Mouse (Mus musculus): ENCODE results near the gene Gmpr. TPM values are rescaled to one million over a fixed set of nuclear protein-coding genes. Genes with fewer than 3 reads are reported as not detected.

Gmpr gene
- polyA plus RNA-seq (2015; fragmentation: Nextera tagmentation; extraction: Ambion mirVana): 180 and 185 TPM in 2 replicates

GRCm38 (mm10) chr13:45507274-45508229, at the start of gene Gmpr:
Gene Gmpr (plus strand): TSS chr13:45507444.
- Histone ChIP-seq H3K4me1 (replicated peaks) (peaks cover 39% of the 10 kb centered on the region), H3K36me3 (no peaks in the 10 kb centered on the region), H3K27me3 (no peaks in the 10 kb centered on the region), H3K9ac (peak within 1 kb of the TSS; percentile 73), H3K9me3 (replicated peaks) (no peaks in the 10 kb centered on the region), H3K4me2 (peak within 1 kb of the TSS; percentile 71), H3K4me3 (peak within 1 kb of the TSS; percentile 60), H3K27ac (peak within 1 kb of the TSS; percentile 89)
- WGBS: under 1% methylated on average over 58 of the region's 63 CpGs
- peak; percentile 84 for ATAC-seq (replicated peaks; ENCODE audit: insufficient number of reproducible peaks, insufficient read depth, low FRiP score, low read depth)

GRCm38 (mm10) chr13:45457459-45457858, 49.8 kb upstream of the Gmpr start:
- no peaks in the 10 kb centered on the region for H3K36me3 ChIP-seq
- no peaks in the 10 kb centered on the region for H3K9me3 ChIP-seq (replicated peaks)
- no peak overlapping the region for H3K4me2 ChIP-seq
- no peaks in the 10 kb centered on the region for H3K27me3 ChIP-seq
- WGBS: 70% methylated on average over 7 of the region's 7 CpGs
- H3K9ac ChIP-seq: no peak overlapping the region
- H3K4me1 ChIP-seq (replicated peaks): peaks cover 26% of the 10 kb centered on the region
- no peak overlapping the region for H3K27ac ChIP-seq
- no peak overlapping the region for H3K4me3 ChIP-seq
- no peak for ATAC-seq (replicated peaks; ENCODE audit: insufficient number of reproducible peaks, insufficient read depth, low FRiP score, low read depth)

- H3K9me3 ChIP-seq (replicated peaks): no peaks in the 10 kb centered on the region
- H3K36me3 ChIP-seq: no peaks in the 10 kb centered on the region
- WGBS: 88% methylated on average over 3 of the region's 3 CpGs
- peaks cover 10% of the 10 kb centered on the region for H3K4me1 ChIP-seq (replicated peaks)
- no peak overlapping the region for H3K4me2 ChIP-seq
- no peaks in the 10 kb centered on the region for H3K27me3 ChIP-seq
- H3K27ac ChIP-seq: no peak overlapping the region
- no peak for ATAC-seq (replicated peaks; ENCODE audit: insufficient number of reproducible peaks, insufficient read depth, low FRiP score, low read depth)
- no peak overlapping the region for H3K4me3 ChIP-seq
- no peak overlapping the region for H3K9ac ChIP-seq
Measured at GRCm38 (mm10) chr13:45460177-45460576, 47.1 kb upstream of the Gmpr start.

GRCm38 (mm10) chr13:45461370-45461958, 45.8 kb upstream of the Gmpr start:
- H3K36me3 ChIP-seq: no peaks in the 10 kb centered on the region
- ATAC-seq (replicated peaks; ENCODE audit: insufficient number of reproducible peaks, insufficient read depth, low FRiP score, low read depth): no peak
- no peak overlapping the region for H3K9ac ChIP-seq
- WGBS: 66% methylated on average over 14 of the region's 14 CpGs
- H3K4me2 ChIP-seq: no peak overlapping the region
- H3K9me3 ChIP-seq (replicated peaks): no peaks in the 10 kb centered on the region
- no peak overlapping the region for H3K4me3 ChIP-seq
- no peak overlapping the region for H3K27ac ChIP-seq
- no peaks in the 10 kb centered on the region for H3K4me1 ChIP-seq (replicated peaks)
- no peaks in the 10 kb centered on the region for H3K27me3 ChIP-seq

- Histone ChIP-seq H3K4me2 (no peak overlapping the region), H3K36me3 (no peaks in the 10 kb centered on the region), H3K4me3 (no peak overlapping the region), H3K27me3 (no peaks in the 10 kb centered on the region), H3K4me1 (replicated peaks) (peaks cover 9% of the 10 kb centered on the region), H3K9me3 (replicated peaks) (no peaks in the 10 kb centered on the region), H3K27ac (no peak overlapping the region), H3K9ac (no peak overlapping the region)
- 89% methylated on average over 10 of the region's 10 CpGs for WGBS
- ATAC-seq (replicated peaks; ENCODE audit: insufficient number of reproducible peaks, insufficient read depth, low FRiP score, low read depth): no peak
Measured at GRCm38 (mm10) chr13:45465616-45466015, 41.6 kb upstream of the Gmpr start.

- Histone ChIP-seq H3K27ac (no peak overlapping the region), H3K4me2 (no peak overlapping the region), H3K4me3 (no peak overlapping the region), H3K36me3 (no peaks in the 10 kb centered on the region), H3K27me3 (no peaks in the 10 kb centered on the region), H3K4me1 (replicated peaks) (peaks cover 9% of the 10 kb centered on the region), H3K9ac (no peak overlapping the region), H3K9me3 (replicated peaks) (no peaks in the 10 kb centered on the region)
- WGBS: 67% methylated on average over 10 of the region's 10 CpGs
- ATAC-seq (replicated peaks; ENCODE audit: insufficient number of reproducible peaks, insufficient read depth, low FRiP score, low read depth): no peak
Measured at GRCm38 (mm10) chr13:45466031-45466519, 41.2 kb upstream of the Gmpr start.

GRCm38 (mm10) chr13:45468751-45469150, 38.5 kb upstream of the Gmpr start:
- Histone ChIP-seq H3K27me3 (no peaks in the 10 kb centered on the region), H3K9me3 (replicated peaks) (no peaks in the 10 kb centered on the region), H3K27ac (no peak overlapping the region), H3K4me2 (no peak overlapping the region), H3K36me3 (no peaks in the 10 kb centered on the region), H3K4me1 (replicated peaks) (peaks cover 9% of the 10 kb centered on the region), H3K9ac (no peak overlapping the region), H3K4me3 (no peak overlapping the region)
- no peak for ATAC-seq (replicated peaks; ENCODE audit: insufficient number of reproducible peaks, insufficient read depth, low FRiP score, low read depth)
- WGBS: 69% methylated on average over 5 of the region's 5 CpGs

GRCm38 (mm10) chr13:45469481-45470301, 37.6 kb upstream of the Gmpr start:
- Histone ChIP-seq H3K27me3 (no peaks in the 10 kb centered on the region), H3K4me1 (replicated peaks) (peaks cover 9% of the 10 kb centered on the region), H3K27ac (no peak overlapping the region), H3K36me3 (no peaks in the 10 kb centered on the region), H3K9ac (no peak overlapping the region), H3K4me3 (no peak overlapping the region), H3K4me2 (no peak overlapping the region), H3K9me3 (replicated peaks) (no peaks in the 10 kb centered on the region)
- WGBS: 51% methylated on average over 19 of the region's 19 CpGs
- ATAC-seq (replicated peaks; ENCODE audit: insufficient number of reproducible peaks, insufficient read depth, low FRiP score, low read depth): no peak

- H3K9me3 ChIP-seq (replicated peaks): no peaks in the 10 kb centered on the region
- H3K27me3 ChIP-seq: no peaks in the 10 kb centered on the region
- H3K4me2 ChIP-seq: no peak overlapping the region
- peaks cover 9% of the 10 kb centered on the region for H3K4me1 ChIP-seq (replicated peaks)
- no peak overlapping the region for H3K27ac ChIP-seq
- no peak overlapping the region for H3K4me3 ChIP-seq
- WGBS: 76% methylated on average over 10 of the region's 10 CpGs
- no peaks in the 10 kb centered on the region for H3K36me3 ChIP-seq
- ATAC-seq (replicated peaks; ENCODE audit: insufficient number of reproducible peaks, insufficient read depth, low FRiP score, low read depth): no peak
- no peak overlapping the region for H3K9ac ChIP-seq
Measured at GRCm38 (mm10) chr13:45473311-45473710, 33.9 kb upstream of the Gmpr start.

GRCm38 (mm10) chr13:45475297-45475696, 31.9 kb upstream of the Gmpr start:
- no peaks in the 10 kb centered on the region for H3K9me3 ChIP-seq (replicated peaks)
- H3K4me1 ChIP-seq (replicated peaks): peaks cover 7% of the 10 kb centered on the region; the same call in 1 of the 2 replicates
- no peak overlapping the region for H3K27ac ChIP-seq
- ATAC-seq (replicated peaks; ENCODE audit: insufficient number of reproducible peaks, insufficient read depth, low FRiP score, low read depth): no peak
- no peak overlapping the region for H3K4me2 ChIP-seq
- H3K4me3 ChIP-seq: no peak overlapping the region
- no peaks in the 10 kb centered on the region for H3K36me3 ChIP-seq
- no peak overlapping the region for H3K9ac ChIP-seq
- no peaks in the 10 kb centered on the region for H3K27me3 ChIP-seq
- 72% methylated on average over 8 of the region's 8 CpGs for WGBS

- Histone ChIP-seq H3K4me2 (no peak overlapping the region), H3K27me3 (no peaks in the 10 kb centered on the region), H3K4me1 (replicated peaks) (peaks cover 7% of the 10 kb centered on the region; the same call in 1 of the 2 replicates), H3K9ac (no peak overlapping the region), H3K36me3 (no peaks in the 10 kb centered on the region), H3K4me3 (no peak overlapping the region), H3K27ac (no peak overlapping the region), H3K9me3 (replicated peaks) (no peaks in the 10 kb centered on the region)
- 32% methylated on average over 3 of the region's 3 CpGs for WGBS
- ATAC-seq (replicated peaks; ENCODE audit: insufficient number of reproducible peaks, insufficient read depth, low FRiP score, low read depth): no peak
Measured at GRCm38 (mm10) chr13:45477183-45477582, 30.1 kb upstream of the Gmpr start.

Measured in heart, embryonic 15.5 days (tissue).